Mouse (Mus musculus) embryonic facial prominence, embryonic 12.5 days (tissue): ENCODE data around the gene Tmco1. TPM values are rescaled to one million over a fixed set of nuclear protein-coding genes. Genes with fewer than 3 reads are reported as not detected.

Experiments
- ATAC-seq: fragments of 200-750 bp; cut with Nextera tagmentation; 2 replicates; pipeline ENCODE4 v1.8.0; 2017; ENCODE audit not compliant: insufficient number of reproducible peaks, insufficient read depth, low FRiP score, low TSS enrichment
- H3K27ac ChIP-seq: fragments of 300-500 bp; sonication (generic); 2 replicates; pipeline ENCODE4 v1.5.1; 2016; ENCODE audit warnings: mild to moderate bottlenecking
- H3K27me3 ChIP-seq: fragments of 300-500 bp; sonication (generic); 2 replicates; pipeline ENCODE4 v1.6.1; 2016; ENCODE audit warnings: mild to moderate bottlenecking, moderate library complexity
- H3K36me3 ChIP-seq: fragments of 300-500 bp; sonication (generic); 2 replicates; pipeline ENCODE4 v1.6.1; 2016; ENCODE audit warnings: mild to moderate bottlenecking
- H3K4me1 ChIP-seq: fragments of 300-500 bp; sonication (generic); 2 replicates; pipeline ENCODE4 v1.6.1; 2016
- H3K4me2 ChIP-seq: fragments of 300-500 bp; sonication (generic); replicated peaks from 2 replicates; pipeline ENCODE4 v1.6.1; 2016; ENCODE audit warnings: mild to moderate bottlenecking, moderate library complexity
- H3K4me3 ChIP-seq: fragments of 300-500 bp; sonication (generic); 2 replicates; pipeline ENCODE4 v1.5.1; 2016; ENCODE audit warnings: mild to moderate bottlenecking
- H3K9ac ChIP-seq: fragments of 300-500 bp; sonication (generic); 2 replicates; pipeline ENCODE4 v1.6.1; 2016; ENCODE audit warnings: mild to moderate bottlenecking, moderate library complexity
- H3K9me3 ChIP-seq: fragments of 300-500 bp; sonication (generic); 2 replicates; pipeline ENCODE4 v1.6.1; 2016; ENCODE audit warnings: mild to moderate bottlenecking, moderate library complexity
- WGBS: fragments of 180-500 bp; shearing (Covaris S2); methylation state at CpG from one replicate; pipeline ENCODE4 v1.1.7; 2016; 5-methylcytosine and 5-hydroxymethylcytosine counted together
- polyA plus RNA-seq: library from polyadenylated mRNA; unstranded; fragments of >200 nt; fragmentation: Nextera tagmentation; extraction: Ambion mirVana; gene quantifications from 2 replicates; pipeline ENCODE4 v1.2.1, GENCODE M21; 2016

Tmco1 gene
- polyA plus RNA-seq, 1 experiment from 2014 or later, result 66.3 TPM

DNA sequence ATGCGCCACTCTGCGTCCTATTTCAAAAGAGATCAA, 23.0 kb upstream of the Tmco1 start, which contains the start of gene Uck2:
TSS of gene Uck2 (minus strand) at position 1 of the 36 bp plus-strand sequence.
- H3K9ac ChIP-seq, result peak within 1 kb of the TSS; percentile 86
- no peaks in the 10 kb centered on the region for H3K9me3 ChIP-seq
- ATAC-seq, result no peak
- H3K4me2 ChIP-seq, result peak within 1 kb of the TSS; percentile 73
- no peaks in the 10 kb centered on the region for H3K36me3 ChIP-seq
- peak within 1 kb of the TSS; percentile 93 for H3K4me3 ChIP-seq
- peaks cover 12% of the 10 kb centered on the region; the same call in 1 of the 2 replicates for H3K4me1 ChIP-seq
- H3K27me3 ChIP-seq, result peaks cover 8% of the 10 kb centered on the region; the same call in 1 of the 2 replicates
- 0% methylated on average over 2 of the region's 2 CpGs for WGBS
- H3K27ac ChIP-seq, result peak within 1 kb of the TSS; percentile 96

DNA sequence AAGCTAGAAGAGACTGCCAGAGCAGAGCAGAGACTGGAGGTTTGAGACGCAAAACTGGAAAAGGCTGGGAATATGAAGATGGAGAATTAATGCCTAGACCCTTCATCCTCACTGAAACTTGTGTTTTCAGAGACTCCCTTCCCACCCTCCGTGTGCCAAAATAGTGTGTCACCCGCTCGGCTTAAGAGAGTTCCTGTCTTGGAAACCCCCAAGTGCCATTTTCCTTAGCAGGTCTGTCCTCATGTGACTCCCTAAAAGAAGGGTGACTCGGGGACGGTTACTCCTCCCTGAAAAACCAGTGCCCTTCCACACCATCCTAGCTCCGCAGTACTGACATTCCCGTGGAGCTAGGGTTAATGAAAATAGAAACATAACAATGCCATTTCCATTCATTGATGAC, 22.8 kb upstream of the Tmco1 start:
- no peaks in the 10 kb centered on the region for H3K9me3 ChIP-seq
- ATAC-seq, result no peak
- WGBS, result under 1% methylated on average over 8 of the region's 8 CpGs
- no peaks in the 10 kb centered on the region for H3K36me3 ChIP-seq
- no peak overlapping the region for H3K27ac ChIP-seq
- peak overlapping the region; percentile 86 for H3K9ac ChIP-seq
- peak overlapping the region; percentile 73 for H3K4me2 ChIP-seq
- H3K4me1 ChIP-seq, result peaks cover 13% of the 10 kb centered on the region; the same call in 1 of the 2 replicates
- H3K4me3 ChIP-seq, result peak overlapping the region; percentile 93
- H3K27me3 ChIP-seq, result peaks cover 8% of the 10 kb centered on the region; the same call in 1 of the 2 replicates

DNA sequence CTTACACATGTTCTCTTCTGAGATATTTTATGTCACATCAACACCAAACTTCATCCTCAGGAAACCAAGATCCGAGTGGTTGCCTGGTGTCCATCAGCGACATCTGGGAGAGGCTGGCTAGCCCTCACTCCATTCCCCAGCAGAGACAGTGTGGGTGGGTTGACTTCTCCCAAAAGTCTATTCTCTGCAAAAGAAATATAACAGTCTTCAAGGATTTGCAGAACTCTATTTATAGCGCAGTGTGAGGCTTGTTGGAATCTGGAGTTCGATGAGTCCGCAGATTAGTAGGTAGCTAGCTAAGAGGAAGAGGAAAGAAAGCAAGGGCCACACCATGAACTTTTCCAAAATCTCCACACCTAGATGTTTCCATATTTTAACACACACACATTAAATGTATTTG, 21.0 kb upstream of the Tmco1 start:
- H3K36me3 ChIP-seq, result no peaks in the 10 kb centered on the region
- no peaks in the 10 kb centered on the region for H3K9me3 ChIP-seq
- H3K4me2 ChIP-seq, result no peak overlapping the region
- H3K27ac ChIP-seq, result no peak overlapping the region
- H3K9ac ChIP-seq, result no peak overlapping the region
- H3K4me3 ChIP-seq, result no peak overlapping the region
- H3K4me1 ChIP-seq, result peaks cover 13% of the 10 kb centered on the region; the same call in 1 of the 2 replicates
- peaks cover 8% of the 10 kb centered on the region; the same call in 1 of the 2 replicates for H3K27me3 ChIP-seq
- WGBS, result 88% methylated on average over 5 of the region's 5 CpGs
- no peak for ATAC-seq

DNA sequence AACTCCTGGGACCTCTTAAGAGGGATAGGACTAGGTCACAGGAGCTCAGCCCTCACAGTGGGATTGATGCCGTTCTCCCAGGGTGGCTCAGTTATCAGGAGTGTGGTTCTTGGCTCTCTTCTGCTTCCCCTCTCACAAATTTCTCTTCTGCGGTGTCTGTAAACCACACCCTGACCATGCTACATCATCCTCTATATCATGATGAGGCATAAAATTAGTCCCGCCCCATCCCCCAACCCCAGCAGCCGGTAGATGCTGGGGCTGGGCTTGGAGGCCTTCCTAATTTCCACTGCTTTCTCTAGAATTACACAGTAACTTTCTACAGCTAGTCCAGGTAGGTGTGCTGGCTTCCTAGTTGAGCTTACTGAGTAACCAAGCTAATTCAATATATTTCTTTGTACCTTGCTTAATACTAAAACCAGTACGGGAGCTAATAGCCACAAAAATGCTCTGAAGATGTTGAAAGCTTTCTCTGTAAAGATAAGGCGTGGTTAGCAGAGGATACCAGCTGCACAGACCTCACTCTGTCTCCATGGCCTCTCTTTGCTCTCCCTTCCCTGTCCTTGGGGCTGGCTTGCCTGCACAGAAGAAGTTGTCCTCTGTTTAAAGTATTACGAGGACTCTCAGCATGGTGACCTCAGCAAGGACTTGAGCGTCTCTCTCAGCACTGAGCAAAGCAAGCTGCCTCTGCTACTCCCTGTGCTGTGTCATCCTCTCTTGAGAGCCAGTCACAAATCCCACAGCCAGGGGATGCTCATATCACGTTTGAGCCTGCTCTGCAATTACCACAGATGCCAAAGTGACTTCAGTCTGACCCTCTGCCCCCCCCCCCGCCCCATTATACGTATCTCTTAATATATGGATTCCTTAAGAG, 19.3 kb upstream of the Tmco1 start:
- no peak overlapping the region for H3K27ac ChIP-seq
- H3K4me3 ChIP-seq, result no peak overlapping the region
- no peaks in the 10 kb centered on the region for H3K36me3 ChIP-seq
- no peak for ATAC-seq
- H3K4me1 ChIP-seq, result peaks cover 7% of the 10 kb centered on the region; the same call in 1 of the 2 replicates
- no peaks in the 10 kb centered on the region for H3K9me3 ChIP-seq
- H3K4me2 ChIP-seq, result no peak overlapping the region
- no peak overlapping the region for H3K9ac ChIP-seq
- H3K27me3 ChIP-seq, result peaks cover 8% of the 10 kb centered on the region; the same call in 1 of the 2 replicates
- 43% methylated on average over 11 of the region's 11 CpGs for WGBS

GRCm38 (mm10) chr1:167289567-167290262, 18.5 kb upstream of the Tmco1 start:
- Histone ChIP-seq H3K27ac (no peak overlapping the region), H3K4me1 (peaks cover 7% of the 10 kb centered on the region; the same call in 1 of the 2 replicates), H3K9ac (no peak overlapping the region), H3K4me2 (peak overlapping the region; percentile 16), H3K27me3 (peaks cover 8% of the 10 kb centered on the region; the same call in 1 of the 2 replicates), H3K9me3 (no peaks in the 10 kb centered on the region), H3K4me3 (no peak overlapping the region), H3K36me3 (no peaks in the 10 kb centered on the region)
- no peak for ATAC-seq
- WGBS, result 6% methylated on average over 11 of the region's 11 CpGs

DNA sequence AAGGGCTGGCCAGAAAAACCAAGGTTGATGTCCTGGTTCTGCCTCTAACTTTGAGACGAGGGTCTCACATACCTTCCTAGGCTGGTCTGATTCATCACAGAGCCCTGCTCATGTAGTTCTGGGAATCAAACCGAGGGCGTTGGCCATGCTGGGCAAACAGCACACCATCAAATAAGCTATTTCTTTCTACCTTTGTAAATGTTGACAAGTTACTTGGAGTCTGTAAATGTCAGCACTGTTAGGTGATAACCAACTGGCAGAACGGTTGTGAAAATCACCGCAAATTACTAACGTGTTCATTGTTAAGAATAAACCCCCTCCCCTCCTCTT, 17.9 kb upstream of the Tmco1 start:
- H3K4me3 ChIP-seq, result no peak overlapping the region
- no peak for ATAC-seq
- H3K27ac ChIP-seq, result no peak overlapping the region
- no peak overlapping the region for H3K9ac ChIP-seq
- peaks cover 7% of the 10 kb centered on the region; the same call in 1 of the 2 replicates for H3K4me1 ChIP-seq
- WGBS, result 25% methylated on average over 6 of the region's 6 CpGs
- no peaks in the 10 kb centered on the region for H3K36me3 ChIP-seq
- H3K27me3 ChIP-seq, result peaks cover 8% of the 10 kb centered on the region; the same call in 1 of the 2 replicates
- peak overlapping the region; percentile 16; the same call in 1 of the 2 replicates for H3K4me2 ChIP-seq
- H3K9me3 ChIP-seq, result no peaks in the 10 kb centered on the region

DNA sequence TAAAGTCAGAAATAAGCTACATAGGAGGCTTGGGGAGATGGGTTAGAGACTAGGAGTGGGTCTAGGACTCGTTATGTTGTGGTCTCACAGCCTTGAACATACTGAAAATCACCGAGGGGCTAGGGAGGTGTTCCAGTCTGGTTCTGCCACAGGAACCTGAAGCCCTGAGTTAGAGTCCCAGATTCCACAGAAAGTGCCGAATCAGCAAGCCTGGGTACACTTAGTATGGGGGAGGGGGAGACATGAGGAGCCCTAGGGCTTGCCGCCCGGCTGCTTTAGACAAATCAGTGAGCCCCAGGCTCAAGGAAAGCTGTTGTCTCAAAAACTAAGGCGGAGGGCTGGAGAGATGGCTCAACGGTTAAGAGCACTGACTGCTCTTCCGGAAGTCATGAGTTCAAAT, 16.6 kb upstream of the Tmco1 start:
- H3K9ac ChIP-seq, result no peak overlapping the region
- H3K27ac ChIP-seq, result no peak overlapping the region
- H3K4me2 ChIP-seq, result no peak overlapping the region
- no peak overlapping the region for H3K4me3 ChIP-seq
- WGBS, result 55% methylated on average over 8 of the region's 8 CpGs
- peaks cover 8% of the 10 kb centered on the region; the same call in 1 of the 2 replicates for H3K27me3 ChIP-seq
- H3K4me1 ChIP-seq, result peaks cover 11% of the 10 kb centered on the region; the same call in 1 of the 2 replicates
- no peaks in the 10 kb centered on the region for H3K9me3 ChIP-seq
- no peak for ATAC-seq
- no peaks in the 10 kb centered on the region for H3K36me3 ChIP-seq

DNA sequence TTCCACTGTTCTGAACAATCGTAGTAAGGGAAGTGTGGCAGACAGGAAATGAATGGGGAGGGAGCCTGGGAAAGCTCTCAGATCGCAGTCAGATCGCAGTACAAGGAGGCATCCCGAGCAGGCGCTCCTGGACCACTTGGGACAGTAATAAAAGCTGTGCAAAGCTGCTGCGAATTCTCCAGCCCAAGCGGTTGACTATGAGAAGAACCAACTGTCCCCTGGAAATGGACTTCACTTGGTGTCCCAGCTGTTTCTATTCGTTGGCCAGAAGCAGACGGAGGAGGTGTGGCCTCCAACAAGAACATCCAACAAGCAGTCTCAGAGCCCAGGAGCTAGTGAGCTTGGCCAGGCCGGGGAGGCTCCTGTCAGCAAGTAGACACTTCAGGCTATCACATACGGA, 15.7 kb upstream of the Tmco1 start:
- WGBS, result 31% methylated on average over 11 of the region's 11 CpGs
- Histone ChIP-seq H3K27ac (no peak overlapping the region), H3K27me3 (peaks cover 8% of the 10 kb centered on the region; the same call in 1 of the 2 replicates), H3K9me3 (no peaks in the 10 kb centered on the region), H3K4me1 (peaks cover 11% of the 10 kb centered on the region; the same call in 1 of the 2 replicates), H3K4me3 (no peak overlapping the region), H3K9ac (no peak overlapping the region), H3K36me3 (no peaks in the 10 kb centered on the region), H3K4me2 (no peak overlapping the region)
- no peak for ATAC-seq

DNA sequence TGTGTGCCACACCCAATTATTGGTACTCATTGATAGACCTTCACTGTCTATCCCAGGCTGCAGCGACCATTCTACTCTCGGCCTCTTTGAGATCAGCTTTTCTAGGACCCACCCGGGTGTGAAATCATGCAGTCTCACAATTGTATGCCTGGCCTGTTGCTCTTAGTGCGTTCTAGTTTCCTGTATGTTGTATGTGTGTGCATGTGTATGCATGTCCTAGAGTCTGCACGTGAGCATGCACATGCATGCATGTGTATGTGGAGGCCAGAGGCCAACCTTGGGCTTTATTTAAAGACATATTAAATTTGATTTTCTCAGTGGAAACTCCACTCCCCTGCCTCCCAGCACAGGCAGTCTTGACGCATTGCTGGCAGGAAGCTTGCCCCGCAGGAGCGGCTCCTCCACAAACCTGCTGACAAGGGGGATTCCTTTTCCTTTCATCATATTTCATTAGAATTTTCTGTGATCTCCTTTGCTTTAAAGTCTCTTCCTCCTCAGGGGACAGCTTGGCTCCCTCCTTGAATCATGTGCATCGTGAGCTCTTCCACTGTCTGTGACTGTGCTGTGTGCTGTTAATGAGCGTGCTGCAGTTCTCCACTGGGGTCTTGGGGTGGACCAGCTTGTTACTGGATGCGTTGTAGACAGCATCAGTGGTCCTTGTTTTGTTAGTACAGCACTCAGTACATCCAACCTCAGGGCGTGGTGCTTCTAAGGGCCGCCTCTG, 12.3 kb upstream of the Tmco1 start:
- H3K4me1 ChIP-seq, result 0 out of 2 replicates have a peak, but pooled peaks cover 3% of the 10 kb centered on the region
- no peaks in the 10 kb centered on the region for H3K9me3 ChIP-seq
- no peak overlapping the region for H3K4me2 ChIP-seq
- no peaks in the 10 kb centered on the region for H3K36me3 ChIP-seq
- ATAC-seq, result no peak
- H3K9ac ChIP-seq, result no peak overlapping the region
- 50% methylated on average over 13 of the region's 13 CpGs for WGBS
- no peak overlapping the region for H3K4me3 ChIP-seq
- no peaks in the 10 kb centered on the region for H3K27me3 ChIP-seq
- no peak overlapping the region for H3K27ac ChIP-seq

DNA sequence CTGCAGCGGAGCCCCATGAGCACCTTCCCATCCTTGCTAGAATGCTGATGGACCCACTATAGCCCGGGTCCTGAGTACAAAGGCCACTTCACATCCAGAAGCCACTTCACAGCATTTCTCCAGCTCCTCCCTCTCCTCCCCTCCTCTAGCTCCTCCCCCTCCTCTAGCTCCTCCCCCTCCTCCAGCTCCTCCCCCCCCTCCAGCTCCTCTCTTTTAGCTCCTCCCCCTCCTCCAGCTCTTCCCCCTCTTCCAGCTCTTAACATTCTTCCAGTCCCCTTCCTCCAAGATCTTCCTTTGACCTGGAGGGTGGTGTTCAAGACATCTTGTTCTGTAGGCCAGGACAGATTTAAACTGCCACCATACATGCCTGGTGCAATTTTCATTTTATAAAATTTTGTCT, 8.1 kb upstream of the Tmco1 start:
- no peaks in the 10 kb centered on the region for H3K9me3 ChIP-seq
- no peak overlapping the region for H3K27ac ChIP-seq
- no peaks in the 10 kb centered on the region for H3K36me3 ChIP-seq
- H3K9ac ChIP-seq, result no peak overlapping the region
- no peak for ATAC-seq
- no peak overlapping the region for H3K4me3 ChIP-seq
- H3K4me1 ChIP-seq, result 0 out of 2 replicates have a peak, but pooled peaks cover 3% of the 10 kb centered on the region
- no peaks in the 10 kb centered on the region for H3K27me3 ChIP-seq
- WGBS, result 90% methylated on average over 2 of the region's 2 CpGs
- H3K4me2 ChIP-seq, result no peak overlapping the region

- Histone ChIP-seq H3K4me3 (no peak overlapping the region), H3K9me3 (no peaks in the 10 kb centered on the region), H3K4me1 (peaks cover 6% of the 10 kb centered on the region), H3K9ac (no peak overlapping the region), H3K4me2 (no peak overlapping the region), H3K27ac (no peak overlapping the region), H3K36me3 (no peaks in the 10 kb centered on the region), H3K27me3 (no peaks in the 10 kb centered on the region)
- 72% methylated on average over 7 of the region's 7 CpGs for WGBS
- ATAC-seq, result no peak
Measured at GRCm38 (mm10) chr1:167305501-167306137, 2.6 kb upstream of the Tmco1 start.
